Mouse (Mus musculus): ENCODE data around the gene Chrdl2.

The Chrdl2 gene

GRCm38 (mm10) chr7:99982256-99983242 lies 23.4 kb upstream of the Chrdl2 start:
- DNase-seq (ENCODE audit: low read depth, low spot score), result no peak

- no peak for DNase-seq (ENCODE audit: low read depth, low spot score)
Measured at GRCm38 (mm10) chr7:99988725-99989124, 17.2 kb upstream of the Chrdl2 start.

- DNase-seq (ENCODE audit: low read depth, low spot score), result no peak
Measured at GRCm38 (mm10) chr7:99989844-99990760, 15.9 kb upstream of the Chrdl2 start.

- DNase-seq (ENCODE audit: low read depth, low spot score), result no peak
Measured at GRCm38 (mm10) chr7:99990990-99991707, 14.8 kb upstream of the Chrdl2 start.

GRCm38 (mm10) chr7:99993159-99993558 lies 12.8 kb upstream of the Chrdl2 start:
- DNase-seq (ENCODE audit: low read depth, low spot score), result no peak

- no peak for DNase-seq (ENCODE audit: low read depth, low spot score)
Measured at GRCm38 (mm10) chr7:99995186-99995585, 10.8 kb upstream of the Chrdl2 start.

GRCm38 (mm10) chr7:99998668-99999067 lies 7.3 kb upstream of the Chrdl2 start:
- DNase-seq (ENCODE audit: low read depth, low spot score), result no peak

- DNase-seq (ENCODE audit: low read depth, low spot score), result no peak
Measured at GRCm38 (mm10) chr7:100003781-100004180, 2.2 kb upstream of the Chrdl2 start.

GRCm38 (mm10) chr7:100006411-100006810 lies 439 bp downstream of the Chrdl2 start:
- DNase-seq (ENCODE audit: low read depth, low spot score), result no peak

- no peak for DNase-seq (ENCODE audit: low read depth, low spot score)
Measured at GRCm38 (mm10) chr7:100008765-100009164, 2.8 kb downstream of the Chrdl2 start.

GRCm38 (mm10) chr7:100009640-100010039 lies 3.7 kb downstream of the Chrdl2 start:
- no peak for DNase-seq (ENCODE audit: low read depth, low spot score)

- DNase-seq (ENCODE audit: low read depth, low spot score), result no peak
Measured at GRCm38 (mm10) chr7:100010711-100011110, 4.7 kb downstream of the Chrdl2 start.

- no peak for DNase-seq (ENCODE audit: low read depth, low spot score)
Measured at GRCm38 (mm10) chr7:100012085-100012484, 6.1 kb downstream of the Chrdl2 start.

GRCm38 (mm10) chr7:100012515-100012914 lies 6.5 kb downstream of the Chrdl2 start:
- no peak for DNase-seq (ENCODE audit: low read depth, low spot score)

- DNase-seq (ENCODE audit: low read depth, low spot score), result no peak
Measured at GRCm38 (mm10) chr7:100014123-100014600, 8.2 kb downstream of the Chrdl2 start.

- DNase-seq (ENCODE audit: low read depth, low spot score), result peak; percentile 21
Measured at GRCm38 (mm10) chr7:100017056-100017455, 11.1 kb downstream of the Chrdl2 start.

GRCm38 (mm10) chr7:100027353-100027752 lies 21.4 kb downstream of the Chrdl2 start:
- DNase-seq (ENCODE audit: low read depth, low spot score), result no peak

GRCm38 (mm10) chr7:100029307-100029706 lies 23.3 kb downstream of the Chrdl2 start:
- no peak for DNase-seq (ENCODE audit: low read depth, low spot score)

- no peak for DNase-seq (ENCODE audit: low read depth, low spot score)
Measured at GRCm38 (mm10) chr7:100030996-100031749, 25.2 kb downstream of the Chrdl2 start.

GRCm38 (mm10) chr7:100033672-100034071 lies 27.7 kb downstream of the Chrdl2 start:
- no peak for DNase-seq (ENCODE audit: low read depth, low spot score)
